Mouse (Mus musculus) lung, adult 10 weeks (tissue): Measurements from ENCODE around the gene Bcl2l12. TPM values are rescaled to one million over a fixed set of nuclear protein-coding genes. Genes with fewer than 3 reads are reported as not detected.

Source experiments
- polyA plus RNA-seq: library from polyadenylated mRNA; stranded (reverse); fragments of 350-450 nt; fragmentation: Illumina TruSeq; extraction: RNeasy Lipid Tissue Mini Kit (QIAGEN cat#74804); gene quantifications from one replicate; pipeline ENCODE4 v1.2.3, GENCODE M21; 2014; ENCODE audit warnings: low read depth, low replicate concordance; ENCODE audit not compliant: insufficient read depth

The Bcl2l12 gene
- polyA plus RNA-seq, result 14.9 TPM

GRCm38 (mm10) chr7:44998501-44998955 is at the start of gene Bcl2l12:
TSS of gene Bcl2l12 (minus strand) at chr7:44998712.

GRCm38 (mm10) chr7:45017242-45018061 is 18.9 kb upstream of the Bcl2l12 start, which contains the start of gene Rras:
TSS of gene Rras (plus strand) at chr7:45017961.

GRCm38 (mm10) chr7:45015957-45016612 is 17.6 kb upstream of the Bcl2l12 start, which contains the start of gene Scaf1:
TSS of gene Scaf1 (minus strand) at chr7:45016363.

GRCm38 (mm10) chr7:44997231-44997939 is 1.1 kb downstream of the Bcl2l12 start, which contains the start of gene Irf3:
TSS of gene Irf3 (plus strand) at chr7:44997648.

GRCm38 (mm10) chr7:44986192-44986878 is 12.2 kb downstream of the Bcl2l12 start, which contains the start of gene Prmt1:
TSS of gene Prmt1 (minus strand) at chr7:44986568.

GRCm38 (mm10) chr7:44974383-44975116 is 24.0 kb downstream of the Bcl2l12 start, which contains the start of gene Cpt1c:
TSS of gene Cpt1c (minus strand) at chr7:44974851.

GRCm38 (mm10) chr7:44942904-44943303 is 55.6 kb downstream of the Bcl2l12 start, which contains the start of gene Tsks:
TSS of gene Tsks (plus strand) at chr7:44943204.

Other genes starting within 250 kb of the Bcl2l12 start
- gene Zfp473, start 247.7 kb downstream of the Bcl2l12 start, polyA plus RNA-seq, result 0.11 TPM
- 14.9 TPM for gene Nup62, start 182.6 kb downstream of the Bcl2l12 start, polyA plus RNA-seq
- gene Il4i1, start 182.3 kb downstream of the Bcl2l12 start, polyA plus RNA-seq, result 3.1 TPM
- 83.0 TPM for gene Atf5, start 182.1 kb downstream of the Bcl2l12 start, polyA plus RNA-seq
- gene Akt1s1, start 149.7 kb downstream of the Bcl2l12 start, polyA plus RNA-seq, result 36.7 TPM
- 46.8 TPM for gene Tbc1d17, start 149.6 kb downstream of the Bcl2l12 start, polyA plus RNA-seq
- 27.8 TPM for gene Pnkp, start 141.6 kb downstream of the Bcl2l12 start, polyA plus RNA-seq
- 127 TPM for gene Ptov1, start 128.9 kb downstream of the Bcl2l12 start, polyA plus RNA-seq
- 22.3 TPM for gene Med25, start 106.0 kb downstream of the Bcl2l12 start, polyA plus RNA-seq
- 20.0 TPM for gene Fuz, start 102.6 kb downstream of the Bcl2l12 start, polyA plus RNA-seq
- 23.2 TPM for gene Ap2a1, start 69.2 kb downstream of the Bcl2l12 start, polyA plus RNA-seq
- not detected for gene Tsks, start 55.5 kb downstream of the Bcl2l12 start, polyA plus RNA-seq
- 2.5 TPM for gene Cpt1c, start 23.9 kb downstream of the Bcl2l12 start, polyA plus RNA-seq
- gene Prmt1, start 12.1 kb downstream of the Bcl2l12 start, polyA plus RNA-seq, result 126 TPM
- gene Irf3, start 1.1 kb downstream of the Bcl2l12 start, polyA plus RNA-seq, result 71.8 TPM
- gene Scaf1, start 17.7 kb upstream of the Bcl2l12 start, polyA plus RNA-seq, result 15.5 TPM
- 170 TPM for gene Rras, start 19.2 kb upstream of the Bcl2l12 start, polyA plus RNA-seq
- 10.4 TPM for gene Prr12, start 54.2 kb upstream of the Bcl2l12 start, polyA plus RNA-seq
- gene Nosip, start 63.7 kb upstream of the Bcl2l12 start, polyA plus RNA-seq, result 36.8 TPM
- 23.4 TPM for gene Prrg2, start 64.0 kb upstream of the Bcl2l12 start, polyA plus RNA-seq
- gene Rcn3, start 93.5 kb upstream of the Bcl2l12 start, polyA plus RNA-seq, result 83.1 TPM
- 91.4 TPM for gene Fcgrt, start 105.1 kb upstream of the Bcl2l12 start, polyA plus RNA-seq
- 1,585 TPM for gene Rps11, start 125.7 kb upstream of the Bcl2l12 start, polyA plus RNA-seq
- 3,762 TPM for gene Rpl13a, start 130.0 kb upstream of the Bcl2l12 start, polyA plus RNA-seq
- gene Gm45713, start 137.5 kb upstream of the Bcl2l12 start, polyA plus RNA-seq, result not detected
- gene Flt3l, start 137.7 kb upstream of the Bcl2l12 start, polyA plus RNA-seq, result 39.0 TPM
- 55.1 TPM for gene Pih1d1, start 155.6 kb upstream of the Bcl2l12 start, polyA plus RNA-seq
- gene Aldh16a1, start 155.9 kb upstream of the Bcl2l12 start, polyA plus RNA-seq, result 21.1 TPM
- gene Slc17a7, start 165.2 kb upstream of the Bcl2l12 start, polyA plus RNA-seq, result 1.1 TPM
- not detected for gene Gfy, start 180.9 kb upstream of the Bcl2l12 start, polyA plus RNA-seq
- not detected for gene Pth2, start 182.3 kb upstream of the Bcl2l12 start, polyA plus RNA-seq
- gene Ccdc155, start 206.2 kb upstream of the Bcl2l12 start, polyA plus RNA-seq, result 1.5 TPM
- gene Dkkl1, start 213.4 kb upstream of the Bcl2l12 start, polyA plus RNA-seq, result 0.81 TPM
- gene Tead2, start 217.0 kb upstream of the Bcl2l12 start, polyA plus RNA-seq, result 16.7 TPM
- gene Cd37, start 240.4 kb upstream of the Bcl2l12 start, polyA plus RNA-seq, result 36.3 TPM
- gene Slc6a16, start 242.4 kb upstream of the Bcl2l12 start, polyA plus RNA-seq, result not detected